Mouse (Mus musculus) MEL (cell line): ENCODE results near the gene Apbb1ip. TPM values are rescaled to one million over a fixed set of nuclear protein-coding genes. Genes with fewer than 3 reads are reported as not detected.

ENCODE experiments used
- DNase-seq: peaks from one replicate; pipeline ENCODE4 v3.0.0; 2011; ENCODE audit warnings: low read depth, low spot score
- H3K27ac ChIP-seq: 2 replicates; pipeline ENCODE4 v1.5.1; 2012; ENCODE audit warnings: low read depth, mild to moderate bottlenecking, control low read depth, low read length, moderate library complexity; ENCODE audit not compliant: control insufficient read depth
- H3K27me3 ChIP-seq, 2 experiments: fragments of 150-350 bp in 1 of 2; sonication (generic) in 1 of 2; 2 replicates each; pipeline ENCODE4 v1.6.1; 2012; ENCODE audit warnings: low read length in 2 of 2, mild to moderate bottlenecking in 2 of 2, improper control_type of control experiment in 1 of 2, moderate library complexity in 1 of 2; ENCODE audit not compliant: insufficient read depth in 2 of 2, control insufficient read depth in 1 of 2
- H3K36me3 ChIP-seq, 2 experiments: 2 replicates each; pipeline ENCODE4 v1.6.1; 2012 to 2014; ENCODE audit warnings: low read length in 2 of 2, improper control_type of control experiment in 1 of 2, inconsistent platforms in 1 of 2, mild to moderate bottlenecking in 1 of 2; ENCODE audit not compliant: insufficient read depth in 2 of 2, control insufficient read depth in 1 of 2
- H3K4me1 ChIP-seq, 2 experiments: fragments of 150-350 bp in 1 of 2; sonication (generic) in 1 of 2; 2 replicates each; pipeline ENCODE4 v1.6.1; 2012; ENCODE audit warnings: low read length in 2 of 2, improper control_type of control experiment in 1 of 2, mild to moderate bottlenecking in 1 of 2; ENCODE audit not compliant: insufficient read depth in 2 of 2, control insufficient read depth in 1 of 2
- H3K4me3 ChIP-seq, 2 experiments: fragments of 150-350 bp in 1 of 2; sonication (generic) in 1 of 2; 2 replicates each; pipeline ENCODE4 v1.5.1; 2012; ENCODE audit warnings: low read depth in 2 of 2, low read length in 2 of 2, mild to moderate bottlenecking in 2 of 2, moderate library complexity in 2 of 2, control low read depth in 1 of 2, improper control_type of control experiment in 1 of 2; ENCODE audit not compliant: control insufficient read depth in 1 of 2, insufficient read depth in 1 of 2
- H3K79me2 ChIP-seq: 2 replicates; pipeline ENCODE4 v1.6.1; 2012; ENCODE audit warnings: mild to moderate bottlenecking, low read length, moderate library complexity; ENCODE audit not compliant: control insufficient read depth, poor library complexity, insufficient read depth
- H3K9ac ChIP-seq: 2 replicates; pipeline ENCODE4 v1.6.1; 2012; ENCODE audit warnings: low read depth, mild to moderate bottlenecking, control low read depth, low read length, moderate library complexity; ENCODE audit not compliant: control insufficient read depth, poor library complexity, severe bottlenecking
- H3K9me3 ChIP-seq: fragments of 150-350 bp; sonication (generic); replicated peaks from 2 replicates; pipeline ENCODE4 v1.6.1; 2012; ENCODE audit warnings: mild to moderate bottlenecking, low read length, improper control_type of control experiment, moderate library complexity; ENCODE audit not compliant: insufficient read depth
- CHD1 ChIP-seq: IDR thresholded peaks from 2 replicates; pipeline ENCODE4 v1.6.1; 2012; ENCODE audit warnings: low read depth, mild to moderate bottlenecking, inconsistent platforms, low read length, improper control_type of control experiment
- CTCF ChIP-seq, 3 experiments: IDR thresholded peaks in 2 of 3; conservative IDR thresholded peaks in 1 of 3; 2 replicates each; pipeline ENCODE4 v1.5.1; 2011 to 2012; ENCODE audit warnings: low read length in 3 of 3, low read depth in 2 of 3, mild to moderate bottlenecking in 2 of 3, improper control_type of control experiment in 1 of 3, inconsistent platforms in 1 of 3, mixed read lengths in 1 of 3, moderate library complexity in 1 of 3; ENCODE audit not compliant: control insufficient read depth in 1 of 3, insufficient read depth in 1 of 3, poor library complexity in 1 of 3, severe bottlenecking in 1 of 3
- EP300 ChIP-seq, 2 experiments: IDR thresholded peaks; 2 replicates each; pipeline ENCODE4 v1.6.1; 2011; ENCODE audit warnings: improper control_type of control experiment in 2 of 2, low read length in 2 of 2, low read depth in 1 of 2, mild to moderate bottlenecking in 1 of 2
- ETS1 ChIP-seq: IDR thresholded peaks from 2 replicates; pipeline ENCODE4 v1.6.1; 2012; ENCODE audit warnings: low read depth, mild to moderate bottlenecking, inconsistent platforms, low read length, improper control_type of control experiment, moderate library complexity
- MAFK ChIP-seq: IDR thresholded peaks from 2 replicates; pipeline ENCODE4 v1.6.1; 2011; ENCODE audit warnings: low read depth, mild to moderate bottlenecking, low read length, improper control_type of control experiment, borderline replicate concordance
- MEF2A ChIP-seq: IDR thresholded peaks from 2 replicates; pipeline ENCODE4 v1.6.1; 2014; ENCODE audit warnings: low read depth, mild to moderate bottlenecking, inconsistent platforms, low read length, improper control_type of control experiment; ENCODE audit not compliant: poor library complexity, insufficient replicate concordance, severe bottlenecking; ENCODE audit errors: extremely low read depth
- MXI1 ChIP-seq: IDR thresholded peaks from 2 replicates; pipeline ENCODE4 v1.6.1; 2011; ENCODE audit warnings: mild to moderate bottlenecking, low read depth, low read length, improper control_type of control experiment
- NELFE ChIP-seq: IDR thresholded peaks from 2 replicates; pipeline ENCODE4 v1.6.1; 2011; ENCODE audit warnings: low read depth, low read length, improper control_type of control experiment
- RCOR1 ChIP-seq: IDR thresholded peaks from 2 replicates; pipeline ENCODE4 v1.6.1; 2012; ENCODE audit warnings: low read depth, mild to moderate bottlenecking, inconsistent platforms, low read length, improper control_type of control experiment
- TAL1 ChIP-seq: IDR thresholded peaks from 2 replicates; pipeline ENCODE4 v1.6.1; 2012; ENCODE audit warnings: mild to moderate bottlenecking, inconsistent platforms, low read length, moderate library complexity, mixed read lengths
- TBP ChIP-seq: IDR thresholded peaks from 2 replicates; pipeline ENCODE4 v1.8.0; 2011; ENCODE audit warnings: low read depth, low read length, improper control_type of control experiment
- TCF12 ChIP-seq: IDR thresholded peaks from 2 replicates; pipeline ENCODE4 v1.6.1; 2014; ENCODE audit warnings: low read depth, mild to moderate bottlenecking, inconsistent platforms, low read length, improper control_type of control experiment, moderate library complexity
- USF1 ChIP-seq: IDR thresholded peaks from 2 replicates; pipeline ENCODE4 v1.6.1; 2014; ENCODE audit warnings: low read depth, mild to moderate bottlenecking, inconsistent platforms, low read length, improper control_type of control experiment, moderate library complexity
- ZKSCAN1 ChIP-seq: IDR thresholded peaks from 2 replicates; pipeline ENCODE4 v1.6.1; 2012; ENCODE audit warnings: low read depth, mild to moderate bottlenecking, inconsistent platforms, low read length, improper control_type of control experiment, moderate library complexity
- ZMIZ1 ChIP-seq: IDR thresholded peaks from 2 replicates; pipeline ENCODE4 v1.6.1; 2012; ENCODE audit warnings: low read depth, mild to moderate bottlenecking, inconsistent platforms, low read length, improper control_type of control experiment, moderate library complexity
- ZNF384 ChIP-seq: IDR thresholded peaks from 2 replicates; pipeline ENCODE4 v1.6.1; 2012; ENCODE audit warnings: low read depth, mild to moderate bottlenecking, inconsistent platforms, low read length, improper control_type of control experiment
- polyA plus RNA-seq, 2 experiments: library from polyadenylated mRNA; stranded (reverse) in 1 of 2; unstranded in 1 of 2; fragments of >175 nt in 1 of 2; fragments of >200 nt in 1 of 2; gene quantifications; 2 replicates each; pipeline versions ENCODE4 v1.2.1 to v1.2.4; 2012; ENCODE audit warnings: low replicate concordance in 2 of 2, low read depth in 1 of 2; ENCODE audit not compliant: insufficient read length in 2 of 2, insufficient read depth in 1 of 2, missing spikeins in 1 of 2
- total RNA-seq: library from RNA; depleted of rRNA; stranded (reverse); fragments of 300-350 nt; gene quantifications from 2 replicates; pipeline ENCODE4 v1.2.3, GENCODE M21; 2012

Apbb1ip gene
- total and polyA plus RNA-seq, 3 experiments, result 7.4 to 60.7 TPM; not detected in 1

DNA sequence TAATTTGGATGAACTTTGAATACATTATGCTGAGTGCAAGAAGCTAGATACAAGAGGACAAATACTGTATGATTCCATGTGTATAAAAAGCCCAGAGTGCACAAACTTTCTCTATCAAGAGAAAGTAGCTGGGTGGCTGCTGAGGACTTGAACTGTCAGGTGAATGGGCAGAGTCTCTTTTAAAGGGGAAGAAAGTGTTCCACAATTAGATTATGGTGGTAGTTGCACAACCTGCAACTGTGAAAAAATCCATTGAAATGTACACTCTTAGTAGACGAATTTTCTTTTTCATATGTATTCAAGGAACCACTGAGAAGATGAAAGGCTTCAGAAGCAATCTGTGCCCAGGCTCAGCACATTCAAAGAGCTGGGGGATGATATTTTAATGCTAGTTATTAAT is 15.7 kb downstream of the Apbb1ip start:
- Histone ChIP-seq H3K9me3 (no peaks in the 10 kb centered on the region), H3K36me3 (peaks cover 8 to 45% of the 10 kb centered on the region in 2 experiments), H3K27me3 (no peaks in the 10 kb centered on the region), H3K79me2 (peaks cover 37% of the 10 kb centered on the region), H3K27ac (no peak overlapping the region), H3K4me1 (peaks cover 2 to 19% of the 10 kb centered on the region in 2 experiments), H3K9ac (no peak overlapping the region), H3K4me3 (no peak overlapping the region)
- DNase-seq, result no peak
- TF ChIP-seq TBP (no peak), MEF2A (no peak), TAL1 (no peak), MAFK (no peak), CHD1 (no peak), ZMIZ1 (no peak), USF1 (no peak), EP300 (IDR thresholded peaks at IDR 0.05; ENCODE audit: low read depth in 1 of 2, low read length in 2 of 2) (no peak)

GRCm38 (mm10) chr2:22790435-22790834 is 16.5 kb downstream of the Apbb1ip start:
- peak overlapping the region; percentile 1; the same call in 1 of the 2 replicates for H3K27ac ChIP-seq
- peaks cover 38% of the 10 kb centered on the region for H3K79me2 ChIP-seq
- peaks cover 2 to 19% of the 10 kb centered on the region in 2 experiments for H3K4me1 ChIP-seq
- H3K9ac ChIP-seq, result no peak overlapping the region
- TF ChIP-seq ZMIZ1 (no peak), ZKSCAN1 (no peak), ETS1 (0 out of 2 replicates have a peak, but pooled peaks have one; percentile 35), ZNF384 (0 out of 2 replicates have a peak, but pooled peaks have one; percentile 7), TCF12 (peak; percentile 29; the same call in 1 of the 2 replicates), MXI1 (no peak), TBP (0 out of 2 replicates have a peak, but pooled peaks have one; percentile 40), CTCF (IDR thresholded peaks at IDR 0.05 in 2 of 3, conservative IDR thresholded peaks at IDR 0.05 in 1 of 3; ENCODE audit: control insufficient read depth in 1 of 3, insufficient read depth in 1 of 3, low read depth in 2 of 3, low read length in 3 of 3, poor library complexity in 1 of 3, severe bottlenecking in 1 of 3) (no peak), MEF2A (no peak), NELFE (no peak), EP300 (IDR thresholded peaks at IDR 0.05; ENCODE audit: low read depth in 1 of 2, low read length in 2 of 2) (peak; percentile 27; a peak in 2 of 4 replicates), RCOR1 (peak; percentile 26; the same call in 1 of the 2 replicates), TAL1 (peak; percentile 30; the same call in 1 of the 2 replicates)
- TF ChIP-seq, all 39 proteins: peak for 7
- DNase-seq, result peak; percentile 51
- H3K4me3 ChIP-seq, result no peak overlapping the region
- H3K27me3 ChIP-seq, result no peaks in the 10 kb centered on the region
- H3K36me3 ChIP-seq, result peaks cover 10 to 45% of the 10 kb centered on the region in 2 experiments
- no peaks in the 10 kb centered on the region for H3K9me3 ChIP-seq
